Mouse (Mus musculus): ENCODE results near the gene Gm7137.
"Not testable (repeated sequence)": the region's sequence is repeated elsewhere in the genome, so short reads cannot be mapped to it uniquely, and the experiment has no call there.

Gene Gm7137

GRCm38 (mm10) chr10:77751254-77751653 is 36.7 kb downstream of the Gm7137 start, which contains the start of gene Gm9736:
Gm9736 (minus strand) TSS chr10:77751354.
- not testable (repeated sequence) for DNase-seq (ENCODE audit: low spot score)

- not testable (repeated sequence) for DNase-seq (ENCODE audit: low spot score)
These were observed 37.3 kb downstream of the Gm7137 start for GRCm38 (mm10) chr10:77750686-77751085.

- DNase-seq (ENCODE audit: low spot score) = not testable (repeated sequence)
These were observed 45.9 kb downstream of the Gm7137 start, which contains the start of gene Gm18596 for GRCm38 (mm10) chr10:77741924-77742688. Gm18596 (minus strand) TSS chr10:77742638.

- no peak for DNase-seq (ENCODE audit: low spot score)
These were observed 49.1 kb downstream of the Gm7137 start for GRCm38 (mm10) chr10:77738929-77739328.
